Mouse (Mus musculus) testis, postnatal 14 days (tissue): ENCODE data around the gene Etv2.
A peak's percentile ranks its signal among the peaks of the same experiment; 100 is the strongest.

ENCODE experiments used
- DNase-seq: peaks from one replicate; pipeline ENCODE4 v3.0.0; 2021; ENCODE audit warnings: low spot score

Gene Etv2

DNA sequence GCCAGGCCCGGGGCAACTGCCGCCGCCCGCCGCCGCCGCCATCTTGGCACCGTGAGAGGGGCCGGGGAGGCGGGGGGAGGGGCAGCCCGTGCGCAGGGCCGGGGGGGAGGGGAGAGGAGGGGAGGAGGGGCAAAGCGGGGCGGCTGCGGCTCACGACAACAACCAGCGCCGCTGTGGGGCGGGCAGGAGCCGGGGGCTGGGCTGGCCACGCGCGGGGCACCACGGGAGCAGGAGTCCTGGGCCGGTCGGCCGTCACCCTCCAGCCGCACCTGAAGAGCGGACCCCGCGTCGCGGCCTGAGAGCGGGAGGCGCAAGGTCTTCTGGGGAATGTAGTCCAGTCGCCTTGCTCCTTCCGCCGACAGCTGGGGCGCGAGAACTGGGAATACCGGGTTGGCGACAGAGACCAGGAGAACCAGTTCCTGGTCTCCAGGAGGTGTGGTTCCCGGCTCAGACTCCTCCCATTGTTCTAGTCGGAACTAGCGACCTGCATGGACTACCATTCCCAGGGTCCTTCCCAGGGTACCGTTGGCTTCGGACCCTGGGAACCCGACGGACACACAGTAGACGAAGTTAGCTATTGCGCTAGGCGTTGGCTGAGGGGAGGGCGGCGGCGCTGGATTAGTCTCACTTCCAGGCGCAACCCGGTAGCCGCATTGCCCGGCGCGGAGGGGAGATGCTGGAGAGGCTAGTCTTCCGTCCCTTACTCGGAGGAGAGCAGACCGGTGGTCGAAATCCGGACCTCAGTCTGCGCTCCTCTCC, 46.8 kb downstream of the Etv2 start, which contains the start of gene Kmt2b:
Kmt2b (minus strand) TSS at position 51 of the 759 bp plus-strand sequence.
- peak; percentile 99 for DNase-seq

DNA sequence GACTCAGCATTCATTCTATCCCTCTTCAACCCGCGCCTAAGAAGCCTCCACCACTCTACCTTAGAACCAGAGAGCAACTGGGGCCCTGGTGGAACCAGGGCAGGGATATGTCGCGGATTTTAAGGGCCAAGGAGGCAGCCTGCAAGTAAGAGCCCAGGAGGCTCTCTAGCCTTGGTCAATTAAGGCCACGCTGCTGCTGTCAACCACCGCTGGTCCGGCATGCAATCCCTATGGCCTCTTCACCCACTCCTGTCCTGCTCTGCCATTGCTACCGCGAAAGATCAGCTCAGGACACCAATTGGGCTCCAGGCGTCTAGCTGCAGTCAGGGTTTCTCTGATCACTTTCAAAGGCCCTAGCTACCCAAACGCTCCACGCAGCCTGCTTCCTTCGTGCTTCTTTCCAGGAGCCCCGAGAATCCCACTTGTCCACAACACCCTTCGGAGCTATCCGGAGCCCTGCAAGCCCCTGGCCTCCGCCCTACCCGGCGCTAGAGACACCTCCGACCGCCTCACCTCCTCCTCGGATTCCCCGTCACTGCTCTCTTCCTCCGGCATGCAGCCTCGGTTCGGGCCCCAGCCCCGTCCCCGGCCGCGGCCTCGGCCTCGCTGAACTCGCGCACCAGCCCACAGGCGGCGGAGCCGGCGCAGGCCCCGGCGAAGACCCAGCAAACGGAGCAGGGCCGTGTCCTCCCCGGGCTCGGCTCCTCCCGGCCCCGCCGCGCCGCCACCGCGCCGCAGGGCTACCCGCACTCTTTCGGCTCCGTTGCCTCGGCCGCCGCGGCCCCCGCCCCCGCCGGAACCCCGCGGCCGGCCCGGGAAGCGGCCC, 47.6 kb downstream of the Etv2 start:
- DNase-seq: peak; percentile 72

GRCm38 (mm10) chr7:30586455-30587020, 49.1 kb downstream of the Etv2 start:
- no peak for DNase-seq

DNA sequence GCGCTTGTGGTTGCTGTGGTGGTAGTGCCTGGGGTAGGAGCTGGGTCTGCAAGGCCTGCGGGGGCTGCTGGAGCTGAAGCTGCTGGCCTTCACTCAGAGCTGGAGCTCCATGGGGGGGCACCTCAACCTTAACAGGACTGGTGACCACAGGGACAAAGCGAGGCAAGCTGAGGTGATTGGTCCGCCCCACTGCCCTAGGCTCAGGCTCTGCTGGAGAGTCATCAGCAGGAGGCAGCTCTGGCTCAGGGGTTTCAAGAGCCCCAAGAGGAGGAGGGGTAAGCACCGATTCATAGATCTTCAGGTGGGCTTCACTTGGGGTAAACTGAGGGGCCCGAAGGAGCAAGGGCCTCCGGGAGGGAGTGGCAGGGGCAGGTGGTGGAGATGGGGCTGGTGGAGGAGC, 50.5 kb downstream of the Etv2 start:
- no peak for DNase-seq

- DNase-seq: no peak
Measured at GRCm38 (mm10) chr7:30584339-30584738, 51.3 kb downstream of the Etv2 start.
